Mouse (Mus musculus): ENCODE results near the gene Gm21833. TPM values are rescaled to one million over a fixed set of nuclear protein-coding genes. Genes with fewer than 3 reads are reported as not detected.

Gene Gm21833
- not detected for polyA plus RNA-seq (2017; shearing (Covaris generic))

DNA sequence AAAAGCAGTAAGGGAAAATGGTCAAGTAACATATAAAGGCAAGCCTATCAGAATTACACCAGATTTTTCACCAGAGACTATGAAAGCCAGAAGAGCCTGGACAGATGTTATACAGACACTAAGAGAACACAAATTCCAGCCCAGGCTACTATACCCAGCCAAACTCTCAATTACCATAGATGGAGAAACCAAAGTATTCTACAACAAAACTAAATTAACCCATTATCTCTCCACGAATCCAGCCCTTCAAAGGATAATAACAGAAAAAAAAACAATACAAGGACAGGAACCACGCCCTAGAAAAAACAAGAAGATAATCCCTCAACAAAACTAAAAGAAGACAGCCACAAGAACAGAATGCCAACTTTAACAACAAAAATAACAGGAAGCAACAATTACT lies at the start of gene Gm21833:
Gene Gm21833, plus strand, starts transcription at position 301 of the 400 bp plus-strand sequence.

